Mouse (Mus musculus): ENCODE measurements around the gene Cbln1. TPM values are rescaled to one million over a fixed set of nuclear protein-coding genes. Genes with fewer than 3 reads are reported as not detected.
A peak's percentile ranks its signal among the peaks of the same experiment; 100 is the strongest.

Gene Cbln1
- 5.2 TPM in 2 replicates for polyA plus RNA-seq (2014; fragmentation: Nextera tagmentation; extraction: Ambion mirVana)

DNA sequence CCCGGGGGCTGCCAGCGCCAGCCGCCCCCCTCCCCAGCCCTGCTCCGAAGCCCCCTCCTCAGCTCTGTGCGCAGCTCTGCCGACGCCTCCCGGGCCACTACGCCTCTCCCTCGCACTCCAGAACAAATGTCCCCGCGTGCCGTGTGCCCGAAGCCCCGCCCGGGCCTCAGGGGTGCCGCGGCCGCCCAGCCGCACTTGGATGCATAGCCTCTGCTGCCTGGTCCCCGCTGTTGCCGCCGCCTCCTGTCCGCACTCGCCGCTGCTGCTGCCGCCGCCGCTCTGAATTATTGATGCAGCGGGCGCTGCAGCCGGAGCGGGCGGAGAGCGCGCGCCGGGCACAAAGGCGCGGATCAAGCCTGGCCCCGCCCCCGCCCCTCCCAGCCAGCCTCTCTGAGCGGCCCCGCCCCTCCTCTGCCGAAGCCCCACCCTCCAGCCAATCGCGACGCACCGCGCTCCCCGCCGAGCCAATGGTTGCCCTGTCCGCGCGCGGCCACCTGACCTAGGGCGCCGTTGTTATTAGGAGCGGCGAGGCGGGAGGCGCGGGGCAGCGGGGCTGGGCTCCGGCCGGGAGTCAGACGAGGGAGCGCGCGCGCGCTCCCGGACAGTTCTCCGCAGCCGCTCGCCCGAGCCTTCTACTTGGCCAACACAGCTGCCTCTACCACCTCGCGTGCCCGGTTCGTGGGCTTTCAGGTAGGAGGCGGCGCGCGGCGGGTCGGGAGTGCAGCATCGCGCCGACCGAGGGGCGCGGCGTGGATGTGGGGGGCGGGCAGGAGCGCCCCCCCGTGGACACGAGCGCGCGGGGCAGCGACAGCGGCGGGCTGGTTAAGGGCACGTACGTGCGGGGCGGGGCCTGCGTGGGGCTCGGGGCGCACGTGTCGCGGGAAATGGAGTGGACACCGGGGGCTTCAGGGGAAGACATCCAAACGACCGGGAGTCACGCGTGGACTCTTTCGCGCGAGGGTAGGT is at the start of gene Cbln1:
Cbln1 (minus strand) TSS at position 339 of the 966 bp plus-strand sequence.
- ATAC-seq (ENCODE audit: insufficient read depth, low FRiP score, low TSS enrichment) (peak; percentile 95), DNase-seq (ENCODE audit: low spot score) (peak; percentile 97)
- H3K4me3 ChIP-seq (ENCODE audit: low read depth, low read length), result peak within 1 kb of the TSS; percentile 56
- 0 out of 2 replicates have a peak within 1 kb of the TSS, but pooled peaks have one; percentile 34 for H3K27ac ChIP-seq (ENCODE audit: low read depth, low read length)
- peak within 1 kb of the TSS; percentile 94 for H3K4me2 ChIP-seq (ENCODE audit: low read depth)
- H3K27me3 ChIP-seq (ENCODE audit: control insufficient read depth, insufficient read depth, low read length), result peaks cover 63% of the 10 kb centered on the region
- WGBS, result 1% methylated on average over 80 of the region's 122 CpGs
- H3K9me3 ChIP-seq (ENCODE audit: control insufficient read depth, low read length), result no peaks in the 10 kb centered on the region
- no peaks in the 10 kb centered on the region for H3K36me3 ChIP-seq (ENCODE audit: control insufficient read depth, insufficient read depth, low read length)
- H3K4me1 ChIP-seq (ENCODE audit: control insufficient read depth, insufficient read depth, low read length), result peaks cover 15% of the 10 kb centered on the region
- H3K9ac ChIP-seq (ENCODE audit: low read length), result peak within 1 kb of the TSS; percentile 55

DNA sequence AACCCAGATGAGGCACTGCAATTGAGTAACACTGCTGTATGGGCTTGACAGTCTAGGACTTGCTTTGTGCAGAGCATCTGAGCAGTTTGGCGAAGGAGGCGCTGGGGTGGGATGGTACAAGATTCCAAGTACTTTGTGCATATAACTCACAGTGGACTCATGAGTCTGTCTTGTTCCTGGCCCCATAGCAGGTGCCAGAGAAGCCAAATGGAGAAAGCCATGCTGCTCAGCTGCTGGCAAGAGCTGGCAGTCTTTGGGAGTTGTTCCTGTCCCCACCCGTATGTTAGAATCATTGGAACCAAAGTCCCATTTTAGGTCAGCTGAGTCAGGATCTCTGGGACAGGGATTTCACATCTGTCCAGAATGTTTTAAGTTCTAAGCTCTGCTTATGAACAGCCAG is 44.7 kb upstream of the Cbln1 start:
- Histone ChIP-seq H3K4me1 (ENCODE audit: control insufficient read depth, insufficient read depth, low read length) (no peaks in the 10 kb centered on the region), H3K4me2 (ENCODE audit: low read depth) (no peak overlapping the region), H3K4me3 (ENCODE audit: low read depth, low read length) (no peak overlapping the region), H3K27me3 (ENCODE audit: control insufficient read depth, insufficient read depth, low read length) (no peaks in the 10 kb centered on the region), H3K36me3 (ENCODE audit: control insufficient read depth, insufficient read depth, low read length) (no peaks in the 10 kb centered on the region), H3K9ac (ENCODE audit: low read length) (no peak overlapping the region), H3K9me3 (ENCODE audit: control insufficient read depth, low read length) (no peaks in the 10 kb centered on the region), H3K27ac (ENCODE audit: low read depth, low read length) (no peak overlapping the region)
- no peak for DNase-seq (ENCODE audit: low spot score)
- no peak for ATAC-seq (ENCODE audit: insufficient read depth, low FRiP score, low TSS enrichment)
- WGBS, result 93% methylated on average over 3 of the region's 3 CpGs

DNA sequence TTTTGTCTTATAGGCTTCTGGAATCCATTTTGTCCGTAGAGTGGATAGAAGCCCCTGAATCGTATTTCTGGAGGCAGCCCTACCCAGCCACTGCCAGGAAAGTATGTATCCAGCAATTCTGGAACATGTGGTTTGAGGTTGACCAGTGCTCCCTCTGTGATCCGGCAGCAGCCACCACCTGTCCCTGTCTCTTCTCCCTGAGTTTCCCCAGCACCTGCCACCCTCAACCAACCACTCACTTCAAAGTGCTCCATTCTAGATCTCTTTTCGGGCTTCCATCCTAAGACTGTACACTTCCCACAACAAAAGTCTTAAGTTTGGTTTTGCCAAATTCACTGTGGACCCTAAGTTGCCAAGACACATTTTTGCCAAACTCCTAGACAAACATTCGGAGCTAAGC is 41.4 kb upstream of the Cbln1 start:
- DNase-seq (ENCODE audit: low spot score) (no peak), ATAC-seq (ENCODE audit: insufficient read depth, low FRiP score, low TSS enrichment) (no peak)
- Histone ChIP-seq H3K4me3 (ENCODE audit: low read depth, low read length) (no peak overlapping the region), H3K36me3 (ENCODE audit: control insufficient read depth, insufficient read depth, low read length) (no peaks in the 10 kb centered on the region), H3K9me3 (ENCODE audit: control insufficient read depth, low read length) (no peaks in the 10 kb centered on the region), H3K27ac (ENCODE audit: low read depth, low read length) (no peak overlapping the region), H3K9ac (ENCODE audit: low read length) (no peak overlapping the region), H3K27me3 (ENCODE audit: control insufficient read depth, insufficient read depth, low read length) (no peaks in the 10 kb centered on the region), H3K4me2 (ENCODE audit: low read depth) (no peak overlapping the region), H3K4me1 (ENCODE audit: control insufficient read depth, insufficient read depth, low read length) (no peaks in the 10 kb centered on the region)
- WGBS, result 86% methylated on average over 5 of the region's 5 CpGs

DNA sequence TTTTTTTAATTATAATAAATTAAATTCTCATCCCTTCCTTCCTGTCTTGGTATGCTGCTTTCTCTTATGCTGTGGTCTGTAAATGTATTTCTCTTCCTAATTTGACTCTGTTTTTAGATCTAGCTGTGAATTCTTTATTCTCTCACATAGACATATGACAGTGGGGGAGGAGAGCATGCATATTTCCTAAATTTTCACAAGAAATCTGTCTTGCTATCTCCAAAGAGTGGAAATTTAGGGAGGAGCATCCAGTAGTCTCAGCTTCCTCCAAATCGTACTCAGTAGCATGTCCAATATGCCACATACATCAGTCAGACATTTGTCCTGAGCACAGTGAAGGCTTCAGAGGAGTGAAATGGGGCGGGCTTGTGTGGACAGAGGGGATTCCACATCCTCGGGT is 40.9 kb upstream of the Cbln1 start:
- DNase-seq (ENCODE audit: low spot score), result no peak
- 80% methylated on average over 3 of the region's 3 CpGs for WGBS
- Histone ChIP-seq H3K4me2 (ENCODE audit: low read depth) (no peak overlapping the region), H3K9ac (ENCODE audit: low read length) (no peak overlapping the region), H3K4me1 (ENCODE audit: control insufficient read depth, insufficient read depth, low read length) (no peaks in the 10 kb centered on the region), H3K27me3 (ENCODE audit: control insufficient read depth, insufficient read depth, low read length) (no peaks in the 10 kb centered on the region), H3K4me3 (ENCODE audit: low read depth, low read length) (no peak overlapping the region), H3K27ac (ENCODE audit: low read depth, low read length) (no peak overlapping the region), H3K9me3 (ENCODE audit: control insufficient read depth, low read length) (no peaks in the 10 kb centered on the region), H3K36me3 (ENCODE audit: control insufficient read depth, insufficient read depth, low read length) (no peaks in the 10 kb centered on the region)
- no peak for ATAC-seq (ENCODE audit: insufficient read depth, low FRiP score, low TSS enrichment)

DNA sequence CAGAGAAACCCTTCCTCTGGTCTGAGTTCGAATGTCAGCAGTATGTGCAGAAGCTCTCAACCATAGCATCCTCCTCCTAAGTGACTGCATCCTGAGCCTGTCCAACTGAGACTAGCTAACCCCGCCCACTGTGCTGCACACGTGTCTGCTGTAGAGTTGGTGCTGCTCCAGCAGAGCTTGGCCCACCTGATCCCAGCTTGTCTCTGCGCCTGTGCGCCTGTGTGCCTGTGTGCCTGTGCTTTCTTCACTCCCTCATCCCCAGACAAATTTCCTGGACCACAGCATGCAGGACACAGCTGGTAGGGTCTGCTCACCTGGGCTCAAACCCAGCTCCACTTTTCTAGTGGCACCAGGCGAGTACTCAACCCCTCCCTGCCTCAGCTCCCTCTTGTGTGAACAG is 40.2 kb upstream of the Cbln1 start:
- ATAC-seq (ENCODE audit: insufficient read depth, low FRiP score, low TSS enrichment), result no peak

DNA sequence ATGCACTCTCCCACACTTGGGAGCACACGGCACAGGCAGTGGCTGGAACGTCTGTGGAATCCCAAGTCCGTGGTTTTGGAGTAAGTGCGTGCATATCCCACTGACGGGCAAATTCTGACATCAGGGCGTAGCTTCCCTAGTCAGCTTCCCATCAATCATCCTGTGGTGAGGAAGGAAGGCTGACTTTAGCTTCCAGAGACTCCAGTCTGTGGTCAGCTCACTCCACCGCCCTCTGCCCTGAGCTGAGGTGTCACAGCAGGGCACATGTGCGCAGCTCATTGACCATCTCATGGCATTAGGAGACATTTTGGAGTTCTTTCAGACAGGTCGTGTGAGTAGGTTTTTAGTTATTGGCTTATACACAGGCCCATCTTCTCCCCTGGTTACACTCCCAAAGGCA is 34.6 kb upstream of the Cbln1 start:
- ATAC-seq (ENCODE audit: insufficient read depth, low FRiP score, low TSS enrichment), result no peak
- Histone ChIP-seq H3K4me3 (ENCODE audit: low read depth, low read length) (no peak overlapping the region), H3K4me2 (ENCODE audit: low read depth) (no peak overlapping the region), H3K27me3 (ENCODE audit: control insufficient read depth, insufficient read depth, low read length) (no peaks in the 10 kb centered on the region), H3K9me3 (ENCODE audit: control insufficient read depth, low read length) (no peaks in the 10 kb centered on the region), H3K4me1 (ENCODE audit: control insufficient read depth, insufficient read depth, low read length) (no peaks in the 10 kb centered on the region), H3K27ac (ENCODE audit: low read depth, low read length) (no peak overlapping the region), H3K9ac (ENCODE audit: low read length) (no peak overlapping the region), H3K36me3 (ENCODE audit: control insufficient read depth, insufficient read depth, low read length) (no peaks in the 10 kb centered on the region)
- no peak for DNase-seq (ENCODE audit: low spot score)
- 60% methylated on average over 9 of the region's 9 CpGs for WGBS

More for the DNA sequence above, 40.2 kb upstream of the Cbln1 start:
- 88% methylated on average over 6 of the region's 6 CpGs for WGBS
- Histone ChIP-seq H3K4me3 (ENCODE audit: low read depth, low read length) (no peak overlapping the region), H3K9ac (ENCODE audit: low read length) (no peak overlapping the region), H3K36me3 (ENCODE audit: control insufficient read depth, insufficient read depth, low read length) (no peaks in the 10 kb centered on the region), H3K4me1 (ENCODE audit: control insufficient read depth, insufficient read depth, low read length) (no peaks in the 10 kb centered on the region), H3K9me3 (ENCODE audit: control insufficient read depth, low read length) (no peaks in the 10 kb centered on the region), H3K4me2 (ENCODE audit: low read depth) (no peak overlapping the region), H3K27ac (ENCODE audit: low read depth, low read length) (no peak overlapping the region), H3K27me3 (ENCODE audit: control insufficient read depth, insufficient read depth, low read length) (no peaks in the 10 kb centered on the region)
- DNase-seq (ENCODE audit: low spot score), result no peak

DNA sequence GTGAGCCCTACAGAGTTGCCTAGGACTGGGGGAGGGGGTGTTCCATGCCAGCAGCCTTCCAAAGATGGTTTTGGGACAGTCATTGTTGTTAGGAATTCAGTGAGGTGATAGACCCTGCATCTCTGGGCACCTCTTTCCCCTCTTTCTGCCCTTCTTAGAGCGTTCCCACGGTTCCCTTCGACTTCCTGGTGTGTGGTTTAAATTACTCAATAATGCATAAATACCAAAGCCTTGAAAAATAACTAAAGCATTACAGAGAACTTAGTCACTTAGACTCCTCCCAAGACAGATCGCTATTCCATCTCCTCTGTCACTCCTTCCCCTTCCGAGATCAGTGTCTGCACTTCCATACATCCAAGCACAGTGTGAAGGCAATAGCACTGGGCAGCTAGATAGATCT is 32.0 kb upstream of the Cbln1 start:
- DNase-seq (ENCODE audit: low spot score) (no peak), ATAC-seq (ENCODE audit: insufficient read depth, low FRiP score, low TSS enrichment) (no peak)
- no peaks in the 10 kb centered on the region for H3K36me3 ChIP-seq (ENCODE audit: control insufficient read depth, insufficient read depth, low read length)
- no peaks in the 10 kb centered on the region for H3K9me3 ChIP-seq (ENCODE audit: control insufficient read depth, low read length)
- H3K4me2 ChIP-seq (ENCODE audit: low read depth), result no peak overlapping the region
- WGBS, result 79% methylated on average over 5 of the region's 5 CpGs
- no peak overlapping the region for H3K27ac ChIP-seq (ENCODE audit: low read depth, low read length)
- no peaks in the 10 kb centered on the region for H3K27me3 ChIP-seq (ENCODE audit: control insufficient read depth, insufficient read depth, low read length)
- no peak overlapping the region for H3K4me3 ChIP-seq (ENCODE audit: low read depth, low read length)
- no peaks in the 10 kb centered on the region for H3K4me1 ChIP-seq (ENCODE audit: control insufficient read depth, insufficient read depth, low read length)
- no peak overlapping the region for H3K9ac ChIP-seq (ENCODE audit: low read length)

DNA sequence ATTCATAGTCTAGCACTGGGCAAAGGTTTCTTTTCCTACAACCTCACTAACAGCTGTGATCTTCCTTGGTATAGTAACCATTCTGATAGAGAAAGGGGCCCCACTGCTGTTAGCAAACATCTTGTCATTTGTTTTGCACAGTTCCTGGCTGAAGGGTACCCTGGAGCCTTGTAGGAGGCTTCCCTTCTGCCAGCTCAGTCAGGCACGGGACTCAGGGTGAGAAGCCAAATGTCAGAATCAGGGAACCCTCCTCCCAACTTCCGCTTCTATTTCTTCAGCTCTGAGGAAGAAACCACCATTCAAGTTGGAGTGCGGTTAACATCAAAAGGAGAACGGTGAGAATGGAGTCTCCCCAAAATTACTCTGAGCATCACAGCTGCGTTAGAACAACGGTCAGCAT is 30.3 kb upstream of the Cbln1 start:
- H3K4me3 ChIP-seq (ENCODE audit: low read depth, low read length), result no peak overlapping the region
- no peaks in the 10 kb centered on the region for H3K4me1 ChIP-seq (ENCODE audit: control insufficient read depth, insufficient read depth, low read length)
- H3K4me2 ChIP-seq (ENCODE audit: low read depth), result no peak overlapping the region
- 66% methylated on average over 6 of the region's 6 CpGs for WGBS
- H3K9ac ChIP-seq (ENCODE audit: low read length), result no peak overlapping the region
- H3K27me3 ChIP-seq (ENCODE audit: control insufficient read depth, insufficient read depth, low read length), result no peaks in the 10 kb centered on the region
- DNase-seq (ENCODE audit: low spot score) (no peak), ATAC-seq (ENCODE audit: insufficient read depth, low FRiP score, low TSS enrichment) (no peak)
- no peaks in the 10 kb centered on the region for H3K36me3 ChIP-seq (ENCODE audit: control insufficient read depth, insufficient read depth, low read length)
- no peaks in the 10 kb centered on the region for H3K9me3 ChIP-seq (ENCODE audit: control insufficient read depth, low read length)
- no peak overlapping the region for H3K27ac ChIP-seq (ENCODE audit: low read depth, low read length)

DNA sequence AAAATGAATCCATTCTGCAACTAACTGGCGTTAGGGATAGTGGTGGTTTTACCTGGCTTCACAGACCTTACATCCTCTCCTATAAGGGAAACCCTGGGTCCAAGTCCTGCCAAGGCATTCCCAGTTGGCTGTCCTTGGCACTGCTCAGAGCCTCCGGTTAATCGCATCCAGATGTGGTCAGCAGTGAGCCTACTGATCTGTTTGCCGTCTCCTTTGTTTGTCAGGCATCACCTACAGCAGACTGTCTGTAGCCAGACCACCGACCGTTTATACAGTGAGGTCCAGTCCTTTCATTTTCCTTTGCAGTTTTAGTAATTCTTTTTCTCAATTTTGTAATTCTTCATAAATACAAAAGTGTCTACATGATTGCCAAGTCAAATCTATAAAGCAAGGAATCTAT is 25.2 kb upstream of the Cbln1 start:
- ATAC-seq (ENCODE audit: insufficient read depth, low FRiP score, low TSS enrichment) (no peak), DNase-seq (ENCODE audit: low spot score) (no peak)
- H3K4me1 ChIP-seq (ENCODE audit: control insufficient read depth, insufficient read depth, low read length), result no peaks in the 10 kb centered on the region
- no peaks in the 10 kb centered on the region for H3K36me3 ChIP-seq (ENCODE audit: control insufficient read depth, insufficient read depth, low read length)
- no peak overlapping the region for H3K4me2 ChIP-seq (ENCODE audit: low read depth)
- WGBS, result 67% methylated on average over 6 of the region's 6 CpGs
- H3K4me3 ChIP-seq (ENCODE audit: low read depth, low read length), result no peak overlapping the region
- H3K27me3 ChIP-seq (ENCODE audit: control insufficient read depth, insufficient read depth, low read length), result no peaks in the 10 kb centered on the region
- H3K9ac ChIP-seq (ENCODE audit: low read length), result no peak overlapping the region
- H3K9me3 ChIP-seq (ENCODE audit: control insufficient read depth, low read length), result no peaks in the 10 kb centered on the region
- no peak overlapping the region for H3K27ac ChIP-seq (ENCODE audit: low read depth, low read length)
